Mouse (Mus musculus) cerebellum, adult 2 months (tissue): ENCODE data around the gene Cyb561d2.

Experiments
- CTCF ChIP-seq: fragments of 200-500 bp; IDR thresholded peaks from 2 replicates; pipeline ENCODE4 v1.5.1; 2011; ENCODE audit warnings: low read depth, mild to moderate bottlenecking, control low read depth, low read length, moderate library complexity, borderline replicate concordance; ENCODE audit not compliant: insufficient read depth
- POLR2A ChIP-seq: fragments of 200-500 bp; IDR thresholded peaks from 2 replicates; pipeline ENCODE4 v1.6.1; 2011; ENCODE audit warnings: low read length, control low read depth, borderline replicate concordance; ENCODE audit not compliant: insufficient read depth

DNA sequence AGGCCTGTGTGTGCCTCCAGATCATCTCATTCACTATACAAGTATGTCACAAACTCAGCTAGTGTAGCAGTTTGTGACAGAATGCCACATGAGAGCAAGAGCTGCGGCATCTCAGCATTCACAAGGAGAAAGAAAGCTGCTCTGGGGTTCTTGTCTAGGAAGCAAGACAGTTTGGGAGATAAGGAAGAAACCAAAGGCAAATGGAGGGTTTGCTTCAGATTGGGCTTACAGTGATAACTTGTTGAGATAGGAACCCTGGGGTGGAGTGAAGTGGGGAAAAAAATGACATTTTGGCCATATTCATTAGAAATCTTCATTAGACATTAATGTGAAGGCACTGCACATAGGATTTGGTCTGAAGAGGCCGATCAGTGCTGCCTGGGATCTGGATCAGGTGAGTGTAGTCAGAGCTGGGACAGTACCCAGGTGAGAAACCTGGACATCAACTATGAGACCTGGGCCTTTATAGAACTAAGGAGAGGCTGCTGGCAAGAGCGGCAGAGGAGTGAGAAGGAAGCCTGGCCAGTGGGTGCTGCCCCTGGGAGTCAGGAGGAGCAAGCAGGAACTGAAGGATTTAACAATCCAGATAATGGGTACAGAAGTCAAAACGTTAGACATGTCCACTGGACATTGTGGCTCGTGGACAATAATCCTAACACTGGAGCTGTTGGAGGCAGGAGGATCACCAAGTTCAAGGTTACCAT lies 10.8 kb upstream of the Cyb561d2 start:
- TF ChIP-seq POLR2A = no peak
- no peak for TF ChIP-seq CTCF
